Mouse (Mus musculus): ENCODE measurements around the gene Cyp1a2. TPM values are rescaled to one million over a fixed set of nuclear protein-coding genes. Genes with fewer than 3 reads are reported as not detected.

Cyp1a2 gene
- polyA plus RNA-seq, 1 experiment from 2014 or later, result not detected

DNA sequence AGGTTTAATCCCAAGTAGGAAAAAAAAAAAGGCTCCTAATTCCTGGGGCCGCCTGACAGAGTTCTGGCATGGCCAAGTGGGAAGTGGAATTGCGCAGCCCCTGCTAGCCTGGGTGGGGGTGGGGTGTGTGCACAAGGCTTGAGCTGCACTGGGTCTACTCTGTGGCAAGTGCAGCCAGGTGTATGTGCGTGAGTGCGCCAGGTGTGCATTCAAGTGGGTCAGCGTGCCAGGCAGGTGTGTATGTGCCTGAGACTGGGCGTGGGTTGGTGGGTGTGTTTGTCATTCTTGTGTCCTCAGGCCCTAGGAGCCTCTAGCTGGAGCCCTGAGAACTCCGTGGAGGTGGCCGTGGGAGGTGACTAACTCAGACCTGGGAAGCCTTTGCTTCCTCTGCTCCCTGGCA is 17.0 kb downstream of the Cyp1a2 start:
- H3K4me1 ChIP-seq (replicated peaks; ENCODE audit: control insufficient read depth, insufficient read depth, low read length), result no peaks in the 10 kb centered on the region
- H3K4me3 ChIP-seq (replicated peaks; ENCODE audit: low read length), result no peak overlapping the region
- no peaks in the 10 kb centered on the region for H3K36me3 ChIP-seq (ENCODE audit: control insufficient read depth, insufficient read depth)
- no peaks in the 10 kb centered on the region for H3K27me3 ChIP-seq (replicated peaks; ENCODE audit: control insufficient read depth, insufficient read depth, low read length)
- 85% methylated on average over 8 of the region's 8 CpGs for WGBS
- H3K9ac ChIP-seq (replicated peaks; ENCODE audit: low read depth, low read length), result no peak overlapping the region
- no peak overlapping the region for H3K27ac ChIP-seq (ENCODE audit: low read length)
- no peak for ATAC-seq
- no peaks in the 10 kb centered on the region for H3K9me3 ChIP-seq (ENCODE audit: control insufficient read depth, low read length)
- H3K4me2 ChIP-seq (ENCODE audit: low read length), result no peak overlapping the region

DNA sequence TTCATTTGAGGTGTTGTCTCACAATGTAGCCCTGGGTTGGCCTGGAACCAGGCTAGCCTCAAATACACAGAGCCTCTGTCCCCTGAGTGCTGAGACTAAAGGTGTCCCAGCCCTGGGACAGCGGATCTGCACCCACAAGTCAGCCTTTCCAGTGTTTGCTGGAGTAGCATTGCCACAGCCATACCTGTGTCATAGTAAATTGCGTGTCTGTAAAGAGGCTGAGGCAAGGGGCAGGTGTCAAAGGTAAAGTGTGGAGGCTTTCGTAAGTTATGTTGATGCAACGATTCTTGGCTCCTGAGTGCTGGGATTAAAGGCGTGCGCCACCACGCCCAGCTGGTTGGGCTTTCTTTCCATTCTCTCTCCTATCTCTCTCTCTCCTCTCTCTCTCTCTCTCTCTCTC is 18.9 kb downstream of the Cyp1a2 start:
- WGBS, result 69% methylated on average over 7 of the region's 7 CpGs
- H3K9me3 ChIP-seq (ENCODE audit: control insufficient read depth, low read length), result no peaks in the 10 kb centered on the region
- H3K4me2 ChIP-seq (ENCODE audit: low read length), result no peak overlapping the region
- no peak for ATAC-seq
- no peaks in the 10 kb centered on the region for H3K36me3 ChIP-seq (ENCODE audit: control insufficient read depth, insufficient read depth)
- no peak overlapping the region for H3K4me3 ChIP-seq (replicated peaks; ENCODE audit: low read length)
- H3K9ac ChIP-seq (replicated peaks; ENCODE audit: low read depth, low read length), result no peak overlapping the region
- no peak overlapping the region for H3K27ac ChIP-seq (ENCODE audit: low read length)
- H3K27me3 ChIP-seq (replicated peaks; ENCODE audit: control insufficient read depth, insufficient read depth, low read length), result no peaks in the 10 kb centered on the region
- no peaks in the 10 kb centered on the region for H3K4me1 ChIP-seq (replicated peaks; ENCODE audit: control insufficient read depth, insufficient read depth, low read length)

GRCm38 (mm10) chr9:57661552-57661951 is 22.0 kb downstream of the Cyp1a2 start:
- Histone ChIP-seq H3K4me2 (ENCODE audit: low read length) (no peak overlapping the region), H3K9me3 (ENCODE audit: control insufficient read depth, low read length) (no peaks in the 10 kb centered on the region), H3K27ac (ENCODE audit: low read length) (no peak overlapping the region), H3K4me3 (replicated peaks; ENCODE audit: low read length) (no peak overlapping the region), H3K36me3 (ENCODE audit: control insufficient read depth, insufficient read depth) (no peaks in the 10 kb centered on the region), H3K9ac (replicated peaks; ENCODE audit: low read depth, low read length) (no peak overlapping the region), H3K4me1 (replicated peaks; ENCODE audit: control insufficient read depth, insufficient read depth, low read length) (no peaks in the 10 kb centered on the region), H3K27me3 (replicated peaks; ENCODE audit: control insufficient read depth, insufficient read depth, low read length) (no peaks in the 10 kb centered on the region)
- ATAC-seq, result no peak
- WGBS, result 50% methylated on average over 3 of the region's 3 CpGs

GRCm38 (mm10) chr9:57660501-57660900 is 23.0 kb downstream of the Cyp1a2 start:
- Histone ChIP-seq H3K4me3 (replicated peaks; ENCODE audit: low read length) (no peak overlapping the region), H3K9ac (replicated peaks; ENCODE audit: low read depth, low read length) (no peak overlapping the region), H3K4me2 (ENCODE audit: low read length) (no peak overlapping the region), H3K27ac (ENCODE audit: low read length) (no peak overlapping the region), H3K4me1 (replicated peaks; ENCODE audit: control insufficient read depth, insufficient read depth, low read length) (peaks cover 4% of the 10 kb centered on the region), H3K27me3 (replicated peaks; ENCODE audit: control insufficient read depth, insufficient read depth, low read length) (no peaks in the 10 kb centered on the region), H3K9me3 (ENCODE audit: control insufficient read depth, low read length) (no peaks in the 10 kb centered on the region), H3K36me3 (ENCODE audit: control insufficient read depth, insufficient read depth) (no peaks in the 10 kb centered on the region)
- WGBS, result 91% methylated on average over 6 of the region's 6 CpGs
- ATAC-seq, result no peak

GRCm38 (mm10) chr9:57659774-57660173 is 23.7 kb downstream of the Cyp1a2 start:
- Histone ChIP-seq H3K4me2 (ENCODE audit: low read length) (no peak overlapping the region), H3K36me3 (ENCODE audit: control insufficient read depth, insufficient read depth) (no peaks in the 10 kb centered on the region), H3K9ac (replicated peaks; ENCODE audit: low read depth, low read length) (no peak overlapping the region), H3K4me3 (replicated peaks; ENCODE audit: low read length) (no peak overlapping the region), H3K27me3 (replicated peaks; ENCODE audit: control insufficient read depth, insufficient read depth, low read length) (no peaks in the 10 kb centered on the region), H3K27ac (ENCODE audit: low read length) (no peak overlapping the region), H3K4me1 (replicated peaks; ENCODE audit: control insufficient read depth, insufficient read depth, low read length) (peaks cover 4% of the 10 kb centered on the region), H3K9me3 (ENCODE audit: control insufficient read depth, low read length) (no peaks in the 10 kb centered on the region)
- peak; percentile 74 for ATAC-seq
- WGBS, result 27% methylated on average over 4 of the region's 4 CpGs

DNA sequence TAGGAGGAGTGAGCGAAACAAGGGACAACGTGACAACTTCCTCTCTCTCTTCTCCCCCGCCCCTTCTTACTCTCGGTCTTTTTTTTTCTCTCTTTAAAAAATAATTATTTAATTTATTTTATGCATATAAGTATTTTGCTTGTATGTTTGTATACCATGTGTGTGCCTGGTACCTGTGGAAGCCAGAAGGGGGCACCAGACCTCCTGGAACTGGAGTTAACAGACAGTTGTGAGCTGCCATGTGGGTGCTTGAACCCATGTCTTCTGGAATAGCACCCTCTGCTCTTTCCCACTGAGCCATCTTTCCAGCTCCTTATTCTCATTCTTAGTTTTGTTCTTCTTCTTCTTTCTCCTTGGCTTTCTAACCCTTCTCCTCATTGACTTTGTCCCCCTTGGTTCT is 24.5 kb downstream of the Cyp1a2 start:
- Histone ChIP-seq H3K4me3 (replicated peaks; ENCODE audit: low read length) (no peak overlapping the region), H3K4me2 (ENCODE audit: low read length) (no peak overlapping the region), H3K27me3 (replicated peaks; ENCODE audit: control insufficient read depth, insufficient read depth, low read length) (no peaks in the 10 kb centered on the region), H3K9me3 (ENCODE audit: control insufficient read depth, low read length) (no peaks in the 10 kb centered on the region), H3K9ac (replicated peaks; ENCODE audit: low read depth, low read length) (no peak overlapping the region), H3K36me3 (ENCODE audit: control insufficient read depth, insufficient read depth) (no peaks in the 10 kb centered on the region), H3K4me1 (replicated peaks; ENCODE audit: control insufficient read depth, insufficient read depth, low read length) (peaks cover 4% of the 10 kb centered on the region), H3K27ac (ENCODE audit: low read length) (no peak overlapping the region)
- ATAC-seq, result no peak
- WGBS, result 94% methylated on average over 4 of the region's 4 CpGs

DNA sequence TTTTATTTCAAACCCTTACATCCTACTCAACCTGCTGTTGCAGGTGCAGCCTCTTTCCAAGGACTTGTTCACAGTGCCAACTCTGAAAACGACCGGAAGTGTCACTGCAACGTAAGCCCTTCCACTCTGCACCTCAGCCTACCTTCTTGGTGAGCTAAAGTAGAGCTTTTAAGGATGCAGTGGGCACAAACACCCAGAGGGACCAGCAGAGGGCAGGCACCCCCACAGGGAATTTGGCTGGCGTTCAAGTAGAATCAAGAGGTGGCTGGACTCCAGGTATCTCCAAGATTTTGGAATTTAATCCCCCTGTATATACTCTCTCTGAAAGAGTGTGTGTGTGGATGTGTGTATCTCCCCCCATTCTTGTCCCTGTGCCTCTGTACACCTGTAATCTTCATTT is 25.7 kb downstream of the Cyp1a2 start:
- Histone ChIP-seq H3K9ac (replicated peaks; ENCODE audit: low read depth, low read length) (no peak overlapping the region), H3K27ac (ENCODE audit: low read length) (no peak overlapping the region), H3K27me3 (replicated peaks; ENCODE audit: control insufficient read depth, insufficient read depth, low read length) (no peaks in the 10 kb centered on the region), H3K4me3 (replicated peaks; ENCODE audit: low read length) (no peak overlapping the region), H3K4me1 (replicated peaks; ENCODE audit: control insufficient read depth, insufficient read depth, low read length) (peaks cover 4% of the 10 kb centered on the region), H3K9me3 (ENCODE audit: control insufficient read depth, low read length) (no peaks in the 10 kb centered on the region), H3K36me3 (ENCODE audit: control insufficient read depth, insufficient read depth) (no peaks in the 10 kb centered on the region), H3K4me2 (ENCODE audit: low read length) (no peak overlapping the region)
- ATAC-seq, result no peak
- 52% methylated on average over 4 of the region's 4 CpGs for WGBS

- H3K36me3 ChIP-seq (ENCODE audit: control insufficient read depth, insufficient read depth), result no peaks in the 10 kb centered on the region
- peaks cover 4% of the 10 kb centered on the region for H3K4me1 ChIP-seq (replicated peaks; ENCODE audit: control insufficient read depth, insufficient read depth, low read length)
- no peak for ATAC-seq
- H3K9me3 ChIP-seq (ENCODE audit: control insufficient read depth, low read length), result no peaks in the 10 kb centered on the region
- H3K4me3 ChIP-seq (replicated peaks; ENCODE audit: low read length), result no peak overlapping the region
- no peak overlapping the region for H3K4me2 ChIP-seq (ENCODE audit: low read length)
- no peaks in the 10 kb centered on the region for H3K27me3 ChIP-seq (replicated peaks; ENCODE audit: control insufficient read depth, insufficient read depth, low read length)
- WGBS, result 84% methylated on average over 19 of the region's 19 CpGs
- no peak overlapping the region for H3K9ac ChIP-seq (replicated peaks; ENCODE audit: low read depth, low read length)
- H3K27ac ChIP-seq (ENCODE audit: low read length), result no peak overlapping the region
These were observed 26.7 kb downstream of the Cyp1a2 start for GRCm38 (mm10) chr9:57656631-57657350.

- peaks cover 6% of the 10 kb centered on the region for H3K4me1 ChIP-seq (replicated peaks; ENCODE audit: control insufficient read depth, insufficient read depth, low read length)
- no peaks in the 10 kb centered on the region for H3K27me3 ChIP-seq (replicated peaks; ENCODE audit: control insufficient read depth, insufficient read depth, low read length)
- ATAC-seq, result peak; percentile 88
- H3K4me3 ChIP-seq (replicated peaks; ENCODE audit: low read length), result 0 out of 2 replicates have a peak overlapping the region, but pooled peaks have one; percentile 14
- H3K27ac ChIP-seq (ENCODE audit: low read length), result no peak overlapping the region
- no peaks in the 10 kb centered on the region for H3K9me3 ChIP-seq (ENCODE audit: control insufficient read depth, low read length)
- H3K36me3 ChIP-seq (ENCODE audit: control insufficient read depth, insufficient read depth), result no peaks in the 10 kb centered on the region
- H3K4me2 ChIP-seq (ENCODE audit: low read length), result peak overlapping the region; percentile 53
- WGBS, result 1% methylated on average over 11 of the region's 11 CpGs
- H3K9ac ChIP-seq (replicated peaks; ENCODE audit: low read depth, low read length), result peak overlapping the region; percentile 45
These were observed 27.8 kb downstream of the Cyp1a2 start for GRCm38 (mm10) chr9:57655749-57656148.

GRCm38 (mm10) chr9:57654966-57655365 is 28.5 kb downstream of the Cyp1a2 start:
- Histone ChIP-seq H3K4me1 (replicated peaks; ENCODE audit: control insufficient read depth, insufficient read depth, low read length) (peaks cover 9% of the 10 kb centered on the region), H3K4me2 (ENCODE audit: low read length) (no peak overlapping the region), H3K27ac (ENCODE audit: low read length) (no peak overlapping the region), H3K9me3 (ENCODE audit: control insufficient read depth, low read length) (no peaks in the 10 kb centered on the region), H3K36me3 (ENCODE audit: control insufficient read depth, insufficient read depth) (no peaks in the 10 kb centered on the region), H3K4me3 (replicated peaks; ENCODE audit: low read length) (no peak overlapping the region), H3K27me3 (replicated peaks; ENCODE audit: control insufficient read depth, insufficient read depth, low read length) (no peaks in the 10 kb centered on the region), H3K9ac (replicated peaks; ENCODE audit: low read depth, low read length) (no peak overlapping the region)
- ATAC-seq, result no peak
- WGBS, result 88% methylated on average over 1 of the region's 1 CpGs
